Mouse (Mus musculus): ENCODE measurements around the gene Pla2g2f.

The Pla2g2f gene

DNA sequence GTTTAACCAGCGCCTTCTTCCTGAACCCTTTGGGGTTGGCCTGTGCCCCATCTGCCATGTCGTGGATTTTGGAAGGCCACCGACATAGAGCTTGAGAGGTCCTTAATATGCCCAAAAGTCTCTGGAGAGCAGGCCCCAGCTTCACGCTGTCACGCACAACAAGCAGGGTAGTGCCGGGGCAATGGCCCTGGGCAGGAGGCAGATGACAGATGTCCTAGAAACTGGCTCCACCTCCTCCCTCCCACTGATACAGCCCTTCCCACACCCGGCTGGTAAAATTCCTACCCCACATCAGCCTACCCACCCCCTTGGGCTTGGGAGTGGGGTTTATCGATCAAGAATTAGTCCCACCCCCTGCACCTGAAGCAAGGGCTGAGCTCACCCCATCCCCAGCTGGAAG lies at the start of gene Pla2g2f:
Pla2g2f (minus strand) TSS at position 211 of the 400 bp plus-strand sequence.
- DNase-seq (ENCODE audit: low spot score), result no peak

DNA sequence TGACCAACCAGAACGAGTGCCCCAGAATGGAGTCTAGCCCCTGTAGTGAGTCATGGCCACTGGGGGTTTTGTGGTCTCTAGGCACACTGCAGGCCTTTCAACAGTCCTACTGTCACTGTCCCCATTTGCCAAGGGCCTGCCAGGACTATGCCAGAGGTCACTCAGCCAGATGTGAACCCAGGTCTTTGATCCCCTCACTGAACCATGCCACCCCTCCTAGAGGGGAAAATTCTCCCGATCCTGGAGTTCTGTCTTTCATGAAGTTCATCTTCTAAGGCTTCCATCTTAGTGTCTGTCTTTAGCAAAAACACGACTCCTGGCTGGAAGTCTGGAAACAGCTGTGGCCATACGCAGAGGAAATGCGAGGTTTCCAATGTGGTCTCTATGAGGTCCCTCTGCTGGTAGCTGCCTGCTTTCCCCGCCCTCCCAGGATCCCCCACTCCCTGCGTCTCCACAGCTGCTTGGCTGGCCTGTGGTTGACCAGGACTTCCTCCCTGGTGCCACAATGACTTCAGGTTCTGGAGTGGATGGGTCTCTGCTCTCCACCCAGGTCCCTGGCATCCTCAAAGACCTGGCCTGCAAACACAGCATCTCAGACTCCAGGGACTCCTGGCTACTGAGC lies 49.6 kb upstream of the Pla2g2f start:
- DNase-seq (ENCODE audit: low spot score), result no peak

DNA sequence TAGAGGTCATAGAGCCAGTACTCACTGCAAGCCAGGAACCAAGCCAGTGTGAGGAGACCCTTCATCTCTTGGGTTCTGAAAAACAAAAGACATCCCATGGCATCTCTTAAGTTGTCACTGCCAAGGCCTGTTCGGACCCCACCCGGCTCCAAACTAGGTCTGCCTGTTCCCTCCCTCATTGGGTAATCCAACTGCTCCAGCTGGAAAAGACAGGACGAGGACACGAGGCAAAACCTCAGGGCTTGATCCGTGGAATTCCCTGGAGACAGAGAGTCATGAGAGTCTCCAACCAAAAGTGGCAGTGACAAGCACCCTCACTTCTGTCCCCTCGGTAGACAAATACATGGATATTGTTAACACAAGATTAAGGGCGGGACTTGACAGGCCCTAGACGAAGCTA lies 48.7 kb upstream of the Pla2g2f start:
- no peak for DNase-seq (ENCODE audit: low spot score)

DNA sequence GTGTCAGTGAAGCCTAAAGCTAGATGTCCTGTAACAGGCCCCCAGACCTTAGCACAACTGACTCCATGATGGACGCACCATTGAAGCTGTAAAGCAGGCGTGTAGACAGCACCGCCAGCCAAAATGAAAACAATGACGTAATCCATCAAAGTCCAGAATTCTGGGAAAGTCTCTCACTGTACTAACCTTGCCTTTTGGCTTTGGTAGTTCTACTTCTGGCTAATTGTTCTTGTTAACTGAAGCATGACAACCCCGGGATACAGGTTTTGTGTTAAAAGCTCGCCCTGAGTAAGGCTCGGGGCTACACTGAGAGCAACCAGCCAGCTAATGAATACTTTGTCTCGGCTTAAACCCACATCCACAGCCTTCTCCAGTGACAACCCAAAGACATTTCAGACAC lies 47.8 kb upstream of the Pla2g2f start:
- DNase-seq (ENCODE audit: low spot score), result no peak

DNA sequence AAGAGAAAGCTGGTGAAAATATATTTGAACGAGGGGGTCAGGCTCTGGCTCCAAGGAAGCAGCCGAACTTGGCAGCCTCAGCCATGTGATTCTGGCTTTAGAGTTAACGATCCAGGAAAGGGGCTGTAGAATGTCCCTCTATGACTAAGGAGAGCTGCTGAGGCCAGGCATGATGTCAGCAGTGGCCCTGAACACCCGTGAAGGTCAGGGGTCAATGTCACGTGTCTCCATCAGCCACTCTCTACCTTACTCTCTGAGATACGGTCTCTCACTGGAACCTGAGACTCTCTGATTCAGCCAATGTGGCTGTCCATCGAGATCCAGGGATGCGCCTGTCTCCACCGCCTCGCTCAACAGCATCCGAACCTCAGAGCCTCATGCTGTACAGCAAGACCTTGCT lies 45.5 kb upstream of the Pla2g2f start:
- DNase-seq (ENCODE audit: low spot score), result no peak

DNA sequence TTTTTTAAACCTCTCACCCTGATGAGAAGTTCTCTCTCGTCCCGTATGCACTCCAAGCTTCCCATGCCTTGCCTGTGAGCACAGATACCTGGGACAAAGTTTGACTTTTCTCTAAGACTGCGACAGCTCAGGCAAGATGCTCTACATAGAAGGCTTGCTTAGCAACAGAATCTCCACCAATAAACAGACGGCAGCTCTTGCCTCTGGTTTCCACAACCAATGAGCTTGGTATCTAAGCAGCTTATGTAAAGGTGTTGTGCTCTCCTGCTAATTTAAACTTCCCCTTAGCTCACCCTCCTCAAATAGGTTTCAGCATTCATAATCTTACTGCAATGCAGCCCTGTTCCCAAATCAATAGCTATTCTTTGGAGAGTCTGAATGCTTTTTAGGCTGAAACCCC lies 44.2 kb upstream of the Pla2g2f start:
- DNase-seq (ENCODE audit: low spot score), result no peak

DNA sequence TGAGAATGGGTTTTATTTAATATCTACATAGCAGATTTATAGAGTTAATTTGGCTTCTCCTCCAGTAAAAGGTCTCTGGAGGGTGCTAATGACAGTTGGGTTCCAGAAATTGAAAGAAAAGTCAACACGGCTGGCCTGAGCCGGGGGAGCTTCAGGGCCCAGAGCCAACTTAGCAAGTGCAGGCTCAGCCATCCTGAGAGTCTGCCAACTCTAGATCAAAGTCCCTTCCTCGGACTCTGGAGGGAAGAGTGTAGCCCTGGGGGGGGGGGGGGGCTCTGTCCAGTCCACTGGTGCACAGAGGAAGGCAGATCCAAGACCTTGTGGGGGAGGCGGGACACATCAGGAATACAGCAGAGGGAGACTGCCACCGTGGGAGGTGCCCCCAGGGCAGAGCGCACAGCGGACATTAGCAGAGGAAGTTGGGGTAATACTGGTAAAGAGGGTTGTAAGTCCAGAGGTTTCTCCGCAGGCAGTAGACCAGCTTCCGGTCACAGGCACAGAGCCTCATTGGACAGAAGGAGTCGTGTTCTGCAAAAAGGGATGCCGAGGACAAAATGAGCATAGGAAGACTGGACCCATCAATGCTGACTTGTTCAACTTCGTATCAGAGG lies 42.8 kb upstream of the Pla2g2f start:
- no peak for DNase-seq (ENCODE audit: low spot score)

DNA sequence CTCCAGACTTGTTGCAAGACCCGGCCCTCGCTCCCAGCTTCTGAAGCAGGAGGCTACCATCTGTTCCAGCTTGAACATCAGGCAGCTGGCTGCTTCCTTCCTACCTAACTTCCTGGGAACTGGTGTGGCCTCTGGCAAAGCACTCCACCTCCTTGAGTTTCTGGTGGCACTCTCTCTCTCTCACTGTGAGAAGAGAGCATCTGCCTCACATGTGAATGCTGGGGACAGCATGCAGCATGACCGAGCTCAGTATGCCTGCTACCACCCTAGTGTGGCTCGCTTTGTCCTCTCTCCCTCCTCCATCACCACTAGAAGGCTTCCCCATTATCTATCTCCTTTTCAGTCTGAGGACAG lies 39.8 kb upstream of the Pla2g2f start:
- no peak for DNase-seq (ENCODE audit: low spot score)

DNA sequence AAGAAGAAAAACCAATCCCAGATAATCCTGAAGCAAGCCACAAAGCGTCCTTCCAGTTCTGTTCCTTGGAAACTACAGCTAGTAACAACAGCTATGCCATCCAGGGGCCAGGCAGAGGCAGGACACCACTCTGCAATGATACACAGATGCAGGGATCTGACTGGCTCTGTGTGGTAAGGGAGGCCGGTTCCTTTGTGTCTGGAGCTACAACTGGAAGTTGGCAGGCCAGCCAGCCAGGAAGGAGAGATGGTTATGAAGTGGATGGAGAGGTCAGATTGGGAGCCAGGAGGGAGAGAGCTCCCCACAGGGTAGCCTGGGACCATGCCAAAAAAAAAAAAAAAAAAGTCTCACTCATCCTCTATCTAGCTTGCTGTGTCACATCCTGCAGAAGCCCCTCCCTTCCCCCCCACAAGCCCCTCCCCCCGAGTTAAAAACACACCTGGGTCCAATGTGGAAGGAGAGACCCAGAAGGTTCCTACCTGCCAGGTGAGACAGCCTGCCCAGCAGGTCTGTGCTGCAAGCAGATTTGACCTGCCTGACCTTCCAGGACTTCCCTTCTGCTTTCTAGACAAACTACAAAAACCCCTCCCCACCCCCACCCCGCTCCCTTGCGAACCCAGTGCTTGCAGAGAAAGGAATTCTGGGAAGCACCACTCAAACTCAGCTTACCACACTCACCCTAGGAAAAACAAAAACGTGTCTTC lies 39.2 kb upstream of the Pla2g2f start:
- DNase-seq (ENCODE audit: low spot score), result no peak

DNA sequence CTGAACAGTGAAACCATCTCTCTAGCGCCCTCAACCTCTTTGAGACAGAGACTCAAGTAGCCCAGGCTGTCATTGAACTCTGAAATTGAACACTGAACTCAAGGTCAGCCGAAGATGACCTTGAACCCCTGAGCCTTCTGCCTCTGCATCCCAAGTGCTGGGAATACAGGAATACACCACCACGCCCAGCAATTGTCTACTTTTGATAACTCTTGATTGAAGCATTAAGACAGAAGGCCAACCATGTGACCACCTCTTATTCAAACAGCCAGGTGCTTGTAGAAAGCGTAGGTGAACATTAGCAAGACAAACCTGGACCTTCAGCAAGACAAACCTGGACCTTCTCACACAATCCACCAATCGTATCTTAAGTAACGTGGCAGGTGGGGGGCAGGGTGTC lies 36.9 kb upstream of the Pla2g2f start:
- no peak for DNase-seq (ENCODE audit: low spot score)

DNA sequence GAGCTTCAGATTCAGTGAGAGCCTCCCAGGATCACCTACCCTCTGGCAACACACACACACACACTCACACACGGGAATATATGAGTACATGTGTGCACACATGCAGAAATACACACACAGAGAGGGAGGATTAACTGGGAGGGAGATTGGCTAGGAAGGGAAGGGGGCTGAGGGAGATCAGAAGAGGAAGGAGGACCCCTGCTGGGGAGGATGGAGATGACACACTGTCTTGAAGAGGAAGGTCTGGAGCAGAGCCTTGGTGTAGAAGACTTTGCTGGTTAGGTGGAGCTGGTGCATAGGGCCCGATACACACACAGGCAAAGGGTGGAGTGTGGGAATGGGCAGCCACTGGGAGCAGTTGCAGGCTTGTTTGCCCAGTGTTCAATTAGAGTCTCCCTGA lies 35.9 kb upstream of the Pla2g2f start:
- DNase-seq (ENCODE audit: low spot score), result no peak

DNA sequence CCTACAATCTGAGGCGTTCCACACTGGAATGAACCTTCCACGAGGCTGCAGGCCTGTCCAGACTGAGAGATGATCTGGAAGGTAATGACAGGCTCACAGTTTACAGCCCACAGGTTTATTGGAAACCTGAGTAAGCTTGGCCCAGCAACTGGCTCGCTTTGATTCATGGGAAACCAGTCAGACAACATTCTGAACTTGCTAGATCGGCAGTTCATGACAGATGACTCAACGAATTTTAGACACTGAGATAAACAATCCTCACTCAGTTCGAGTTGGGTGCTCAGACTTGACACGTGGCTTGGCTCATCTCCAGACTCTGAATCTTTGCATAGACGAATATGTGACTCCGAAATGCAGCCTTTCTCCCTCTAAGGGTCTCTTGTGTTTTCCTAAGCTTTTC lies 35.2 kb upstream of the Pla2g2f start:
- DNase-seq (ENCODE audit: low spot score), result no peak

DNA sequence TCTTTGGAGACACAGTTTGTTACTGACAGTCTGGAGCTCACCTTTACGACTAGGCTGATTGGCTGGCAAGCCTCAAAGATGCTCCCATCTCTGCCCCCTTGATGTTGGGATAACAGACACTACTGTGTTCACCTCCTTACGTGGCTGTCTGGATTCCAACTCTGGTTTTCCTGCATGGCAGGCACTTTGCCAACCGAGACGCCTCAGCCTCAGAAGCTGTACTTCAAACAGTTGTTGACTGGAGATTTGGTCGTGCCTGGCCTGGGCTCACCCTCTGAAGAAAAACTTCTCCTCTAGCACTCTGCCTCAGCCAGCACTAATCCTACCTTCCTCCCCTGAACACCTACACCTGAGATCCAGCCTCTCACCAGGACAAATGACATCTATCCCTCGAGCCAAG lies 34.0 kb upstream of the Pla2g2f start:
- no peak for DNase-seq (ENCODE audit: low spot score)

DNA sequence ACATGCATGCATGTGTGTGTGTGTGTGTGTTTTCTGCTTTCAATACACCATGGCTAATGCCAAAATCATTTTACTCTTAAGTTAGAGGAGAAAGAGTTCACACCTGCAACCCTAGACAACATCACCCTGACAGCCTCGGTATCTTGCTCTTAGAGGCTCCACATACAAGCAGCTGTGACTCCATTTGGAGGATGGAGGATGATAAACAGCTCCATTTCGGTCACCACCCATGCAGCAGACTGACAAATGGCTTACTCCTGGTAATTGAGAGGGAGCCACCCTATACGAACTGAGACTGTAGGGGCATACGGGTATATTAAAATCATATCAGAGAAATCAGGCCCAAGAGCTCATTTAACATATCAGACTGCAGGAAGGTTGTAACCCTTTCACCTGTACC lies 31.0 kb upstream of the Pla2g2f start:
- DNase-seq (ENCODE audit: low spot score), result no peak

DNA sequence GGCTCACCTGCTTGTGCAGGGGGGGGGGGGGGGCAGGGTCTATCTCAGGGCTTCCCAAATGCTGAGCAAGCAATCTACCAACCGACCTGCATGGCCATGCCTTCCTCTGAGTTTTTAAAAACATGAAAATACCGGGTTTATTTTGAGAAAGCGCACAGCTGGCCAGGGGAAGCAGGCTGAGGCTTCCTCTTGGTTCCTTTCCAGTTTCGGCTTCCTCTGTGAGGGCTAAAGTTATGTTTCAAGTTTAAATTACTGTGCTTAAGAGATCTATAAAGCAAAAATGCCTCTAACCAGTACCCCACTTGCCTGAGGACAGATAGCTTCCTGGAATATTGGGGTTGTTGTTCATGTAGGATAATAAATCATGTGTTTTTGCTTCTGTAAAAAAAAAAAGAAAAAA lies 28.7 kb upstream of the Pla2g2f start:
- no peak for DNase-seq (ENCODE audit: low spot score)

DNA sequence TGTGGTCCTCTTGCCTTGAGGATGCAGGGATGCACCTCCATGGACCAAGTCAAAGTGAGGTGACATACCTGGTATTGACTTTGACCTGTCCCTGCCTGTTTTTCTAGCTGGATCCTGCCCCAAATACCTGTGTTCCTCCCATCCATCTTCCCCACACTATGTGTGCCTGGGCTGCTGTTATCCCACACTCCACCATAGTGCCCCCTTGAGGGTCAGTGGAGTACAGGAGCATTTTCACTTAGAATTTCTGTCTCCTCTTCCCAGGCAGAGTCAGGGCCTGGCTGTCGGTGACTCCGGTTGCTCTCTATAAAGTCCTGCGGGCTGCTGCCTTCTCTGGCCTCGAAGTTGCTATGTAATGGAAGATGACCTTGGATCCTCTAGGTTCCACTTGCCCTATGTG lies 28.3 kb upstream of the Pla2g2f start:
- DNase-seq (ENCODE audit: low spot score), result no peak

DNA sequence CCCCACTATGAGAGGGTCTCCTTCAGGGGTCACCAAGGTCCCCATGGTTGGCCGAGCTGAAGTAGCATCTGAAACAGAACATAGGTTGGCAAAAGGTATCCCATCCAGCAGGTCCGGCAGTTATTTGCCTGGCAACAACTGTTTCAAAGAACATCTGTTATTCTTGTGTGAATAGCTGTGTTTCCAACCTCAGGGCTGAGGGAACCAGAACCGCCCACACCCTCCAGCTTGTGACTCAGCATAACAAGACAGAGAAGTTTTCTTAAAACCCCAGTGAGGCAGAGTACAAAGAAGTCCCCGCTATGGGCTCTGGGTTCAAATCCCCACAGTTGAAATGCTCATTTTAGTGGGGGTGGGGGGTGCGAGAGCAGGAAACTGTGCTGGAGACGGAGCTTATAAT lies 24.7 kb upstream of the Pla2g2f start:
- no peak for DNase-seq (ENCODE audit: low spot score)

DNA sequence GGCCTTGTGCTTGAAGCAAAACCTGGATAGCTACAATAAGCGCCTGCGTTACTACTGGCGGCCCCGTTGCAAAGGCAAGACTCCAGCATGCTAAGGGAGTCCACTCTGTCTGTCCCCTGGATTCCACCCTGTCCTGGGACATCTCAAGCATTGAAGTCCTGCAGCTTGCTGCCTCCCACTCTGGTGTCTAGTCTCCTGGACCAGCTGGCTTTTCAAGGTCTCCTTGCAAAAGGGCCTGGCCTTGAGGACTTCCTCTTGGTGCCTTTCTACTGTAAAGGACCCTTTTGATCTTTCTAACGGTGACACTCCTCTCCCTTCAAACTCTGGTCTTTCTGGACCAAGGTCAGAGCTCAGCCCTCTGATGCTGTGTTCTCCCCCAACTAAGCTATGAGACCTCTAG lies 22.9 kb upstream of the Pla2g2f start:
- no peak for DNase-seq (ENCODE audit: low spot score)

DNA sequence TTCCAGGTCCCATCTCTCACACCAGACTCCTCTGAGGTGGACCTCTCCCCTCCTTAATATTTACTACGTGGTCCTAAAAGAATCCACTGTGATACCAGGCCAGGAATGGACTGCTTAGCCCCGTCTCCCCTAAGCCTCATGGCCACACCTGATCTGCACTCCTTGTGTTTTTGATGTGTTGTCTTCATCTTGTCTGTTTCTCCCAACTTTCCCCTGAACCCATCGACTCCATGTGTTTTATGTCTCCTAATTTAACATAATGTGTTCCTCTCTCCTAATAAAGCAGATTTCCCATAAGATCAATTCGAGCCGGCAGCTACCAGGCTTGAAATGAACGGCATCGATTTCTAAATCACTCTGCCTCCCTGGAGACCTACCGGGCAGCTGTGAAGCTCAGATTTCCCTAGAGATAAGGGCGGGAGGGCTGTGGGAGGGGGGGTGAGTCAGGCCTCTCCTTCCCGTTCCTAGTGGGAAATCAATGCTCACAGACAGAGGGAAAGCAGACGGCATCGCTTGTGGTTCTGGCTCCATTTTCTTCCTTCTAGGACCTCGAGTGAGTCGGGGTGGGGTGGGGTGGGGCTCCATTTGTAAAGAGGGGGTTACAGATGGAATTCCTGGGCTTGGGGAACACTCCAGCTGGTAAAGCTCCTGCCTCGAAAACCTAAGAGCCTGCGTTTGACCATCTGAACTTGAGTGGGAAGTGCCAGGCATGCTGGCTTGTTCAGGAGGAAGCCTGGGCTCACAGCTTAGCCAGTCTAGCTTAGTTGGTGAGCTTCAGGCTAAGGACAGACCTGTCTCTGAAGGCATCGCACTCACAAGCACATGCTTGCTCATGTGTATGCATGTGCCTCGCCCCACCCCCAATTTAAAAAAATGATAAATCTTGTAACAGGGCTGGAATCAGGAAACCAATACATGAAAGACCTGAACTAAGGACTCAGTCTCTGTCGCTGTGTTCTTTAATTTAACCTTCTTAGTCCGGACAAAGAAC lies 20.3 kb upstream of the Pla2g2f start:
- no peak for DNase-seq (ENCODE audit: low spot score)

DNA sequence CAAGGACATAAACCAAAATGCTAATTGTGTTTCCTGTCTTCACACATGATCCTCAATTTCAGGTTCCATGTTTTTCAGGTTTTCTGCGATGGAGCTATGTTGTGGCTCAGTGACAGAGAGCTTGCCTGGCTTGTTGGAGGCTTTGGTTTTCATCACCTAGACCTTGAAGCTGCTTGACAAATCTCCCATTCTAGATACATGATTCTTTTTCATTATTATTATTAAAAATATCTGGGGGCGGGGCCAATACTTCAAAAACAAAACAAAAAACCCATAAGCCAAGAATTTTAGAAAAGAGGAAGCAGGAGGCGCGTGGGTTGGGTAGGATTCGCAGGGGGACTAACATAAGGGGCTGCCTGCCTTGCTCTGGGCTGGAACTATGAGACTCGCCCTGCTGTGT lies 18.0 kb upstream of the Pla2g2f start, which contains the start of gene Pla2g2d:
Pla2g2d (plus strand) TSS at position 301 of the 400 bp plus-strand sequence.
- no peak for DNase-seq (ENCODE audit: low spot score)

DNA sequence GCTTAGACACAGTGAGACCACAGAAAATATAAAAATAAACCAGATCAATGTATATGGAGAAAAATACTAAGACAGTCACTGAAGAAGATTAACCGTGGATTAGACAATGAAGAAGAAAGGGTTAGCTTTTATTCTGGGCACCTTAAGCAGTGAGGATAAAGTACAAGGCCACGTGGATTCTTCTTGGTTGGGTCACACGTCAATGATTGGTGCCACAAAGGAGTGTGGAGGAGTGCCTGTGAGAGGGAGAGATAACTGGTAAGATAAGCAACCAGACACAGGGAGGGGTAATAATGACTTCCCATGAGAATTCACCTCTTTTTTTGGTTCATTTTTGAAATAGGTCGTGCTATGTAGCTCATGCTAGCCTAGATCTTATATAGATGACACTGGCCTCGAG lies 15.0 kb upstream of the Pla2g2f start:
- no peak for DNase-seq (ENCODE audit: low spot score)

DNA sequence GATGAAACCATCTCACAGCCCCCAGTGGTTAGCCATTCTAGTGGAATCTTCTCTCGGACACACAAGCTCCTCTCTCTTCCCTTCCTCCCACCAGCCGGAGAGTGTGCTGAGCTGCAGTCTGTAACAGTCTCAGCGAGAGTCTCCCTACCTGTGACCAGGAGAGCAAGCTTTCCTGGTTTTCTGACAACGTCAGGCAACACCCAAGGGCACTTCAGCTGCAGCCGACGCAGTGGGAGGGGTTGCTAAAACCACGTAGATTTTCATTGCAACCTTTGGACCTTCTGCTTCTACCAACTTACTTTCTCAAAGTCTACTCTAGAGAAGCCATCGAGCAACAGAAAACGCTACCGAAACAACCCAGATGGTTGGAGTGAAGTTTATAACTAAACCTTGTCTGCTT lies 14.5 kb upstream of the Pla2g2f start:
- no peak for DNase-seq (ENCODE audit: low spot score)

DNA sequence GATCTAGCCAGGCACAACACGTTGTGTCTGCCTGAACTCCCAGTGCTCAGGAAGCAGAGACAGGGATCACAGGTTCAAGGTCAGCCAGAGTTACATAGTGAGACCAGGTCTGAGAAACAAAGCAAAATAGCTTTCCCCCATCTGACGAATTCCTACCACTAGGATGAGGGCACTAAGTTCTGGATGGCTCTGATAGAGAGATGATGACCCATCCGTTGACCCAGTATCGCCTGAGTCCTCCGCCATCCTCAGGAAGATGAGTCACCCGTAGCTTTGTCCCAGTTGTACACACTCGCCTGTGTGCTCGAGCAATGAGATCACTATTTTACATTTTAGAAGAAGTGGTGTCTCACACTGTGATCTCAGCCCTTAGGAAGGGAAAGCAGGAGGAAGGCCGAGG lies 4.8 kb upstream of the Pla2g2f start:
- no peak for DNase-seq (ENCODE audit: low spot score)
